Mouse (Mus musculus): ENCODE results near the gene Tff2. TPM values are rescaled to one million over a fixed set of nuclear protein-coding genes. Genes with fewer than 3 reads are reported as not detected.

Tff2 gene
- polyA plus RNA-seq (2015; fragmentation: Nextera tagmentation; extraction: Ambion mirVana) = 2.1 and 2.3 TPM in 2 replicates

GRCm38 (mm10) chr17:31144040-31145037 is at the start of gene Tff2:
Gene Tff2 (minus strand): TSS chr17:31144282.
- H3K27ac ChIP-seq (ENCODE audit: low read length) = no peak within 1 kb of the TSS
- no peak for ATAC-seq (ENCODE audit: low FRiP score, low TSS enrichment)
- 61% methylated on average over 15 of the region's 15 CpGs for WGBS

GRCm38 (mm10) chr17:31193360-31193759 is 49.3 kb upstream of the Tff2 start:
- H3K36me3 ChIP-seq (ENCODE audit: insufficient read depth, low read length) = no peaks in the 10 kb centered on the region
- ATAC-seq (ENCODE audit: low FRiP score, low TSS enrichment) = no peak
- peaks cover 9% of the 10 kb centered on the region for H3K4me1 ChIP-seq (ENCODE audit: insufficient read depth, low read length)
- no peak overlapping the region for H3K4me3 ChIP-seq (ENCODE audit: low read length)
- WGBS = 66% methylated on average over 9 of the region's 9 CpGs
- H3K27ac ChIP-seq (ENCODE audit: low read length) = no peak overlapping the region
- no peak overlapping the region for H3K9ac ChIP-seq (replicated peaks; ENCODE audit: low read length)
- no peak overlapping the region for H3K4me2 ChIP-seq (replicated peaks; ENCODE audit: low read depth, low read length)
- H3K27me3 ChIP-seq (ENCODE audit: insufficient read depth, low read length) = no peaks in the 10 kb centered on the region
- no peaks in the 10 kb centered on the region for H3K9me3 ChIP-seq (ENCODE audit: low read length)

More at GRCm38 (mm10) chr17:31144040-31145037, at the start of gene Tff2:
- Histone ChIP-seq H3K4me2 (replicated peaks; ENCODE audit: low read depth, low read length) (no peak within 1 kb of the TSS), H3K4me1 (ENCODE audit: insufficient read depth, low read length) (no peaks in the 10 kb centered on the region), H3K9ac (replicated peaks; ENCODE audit: low read length) (no peak within 1 kb of the TSS), H3K9me3 (ENCODE audit: low read length) (no peaks in the 10 kb centered on the region), H3K27me3 (ENCODE audit: insufficient read depth, low read length) (no peaks in the 10 kb centered on the region), H3K4me3 (ENCODE audit: low read length) (no peak within 1 kb of the TSS), H3K36me3 (ENCODE audit: insufficient read depth, low read length) (no peaks in the 10 kb centered on the region)

GRCm38 (mm10) chr17:31192663-31193062 is 48.6 kb upstream of the Tff2 start:
- WGBS = 33% methylated on average over 2 of the region's 2 CpGs
- H3K4me3 ChIP-seq (ENCODE audit: low read length) = no peak overlapping the region
- no peaks in the 10 kb centered on the region for H3K9me3 ChIP-seq (ENCODE audit: low read length)
- no peak overlapping the region for H3K9ac ChIP-seq (replicated peaks; ENCODE audit: low read length)
- ATAC-seq (ENCODE audit: low FRiP score, low TSS enrichment) = no peak
- no peaks in the 10 kb centered on the region for H3K27me3 ChIP-seq (ENCODE audit: insufficient read depth, low read length)
- H3K4me2 ChIP-seq (replicated peaks; ENCODE audit: low read depth, low read length) = no peak overlapping the region
- no peak overlapping the region for H3K27ac ChIP-seq (ENCODE audit: low read length)
- peaks cover 9% of the 10 kb centered on the region for H3K4me1 ChIP-seq (ENCODE audit: insufficient read depth, low read length)
- H3K36me3 ChIP-seq (ENCODE audit: insufficient read depth, low read length) = no peaks in the 10 kb centered on the region

GRCm38 (mm10) chr17:31191825-31192224 is 47.7 kb upstream of the Tff2 start:
- Histone ChIP-seq H3K4me1 (ENCODE audit: insufficient read depth, low read length) (peaks cover 9% of the 10 kb centered on the region), H3K27me3 (ENCODE audit: insufficient read depth, low read length) (no peaks in the 10 kb centered on the region), H3K9ac (replicated peaks; ENCODE audit: low read length) (no peak overlapping the region), H3K9me3 (ENCODE audit: low read length) (no peaks in the 10 kb centered on the region), H3K4me2 (replicated peaks; ENCODE audit: low read depth, low read length) (no peak overlapping the region), H3K36me3 (ENCODE audit: insufficient read depth, low read length) (no peaks in the 10 kb centered on the region), H3K27ac (ENCODE audit: low read length) (no peak overlapping the region), H3K4me3 (ENCODE audit: low read length) (no peak overlapping the region)
- 46% methylated on average over 8 of the region's 8 CpGs for WGBS
- peak; percentile 52; the same call in 1 of the 2 replicates for ATAC-seq (ENCODE audit: low FRiP score, low TSS enrichment)

GRCm38 (mm10) chr17:31187370-31187769 is 43.3 kb upstream of the Tff2 start:
- 23% methylated on average over 4 of the region's 4 CpGs for WGBS

GRCm38 (mm10) chr17:31184269-31184990 is 40.3 kb upstream of the Tff2 start:
- H3K27me3 ChIP-seq (ENCODE audit: insufficient read depth, low read length) = no peaks in the 10 kb centered on the region
- WGBS = 79% methylated on average over 12 of the region's 12 CpGs
- ATAC-seq (ENCODE audit: low FRiP score, low TSS enrichment) = no peak
- no peaks in the 10 kb centered on the region for H3K36me3 ChIP-seq (ENCODE audit: insufficient read depth, low read length)
- no peak overlapping the region for H3K4me2 ChIP-seq (replicated peaks; ENCODE audit: low read depth, low read length)
- no peak overlapping the region for H3K4me3 ChIP-seq (ENCODE audit: low read length)
- no peaks in the 10 kb centered on the region for H3K4me1 ChIP-seq (ENCODE audit: insufficient read depth, low read length)
- no peak overlapping the region for H3K9ac ChIP-seq (replicated peaks; ENCODE audit: low read length)
- no peak overlapping the region for H3K27ac ChIP-seq (ENCODE audit: low read length)
- no peaks in the 10 kb centered on the region for H3K9me3 ChIP-seq (ENCODE audit: low read length)

More at GRCm38 (mm10) chr17:31187370-31187769, 43.3 kb upstream of the Tff2 start:
- H3K27ac ChIP-seq (ENCODE audit: low read length) = no peak overlapping the region
- H3K27me3 ChIP-seq (ENCODE audit: insufficient read depth, low read length) = no peaks in the 10 kb centered on the region
- H3K9me3 ChIP-seq (ENCODE audit: low read length) = no peaks in the 10 kb centered on the region
- ATAC-seq (ENCODE audit: low FRiP score, low TSS enrichment) = no peak
- H3K36me3 ChIP-seq (ENCODE audit: insufficient read depth, low read length) = no peaks in the 10 kb centered on the region
- H3K4me1 ChIP-seq (ENCODE audit: insufficient read depth, low read length) = peaks cover 2% of the 10 kb centered on the region
- H3K4me3 ChIP-seq (ENCODE audit: low read length) = no peak overlapping the region
- no peak overlapping the region for H3K4me2 ChIP-seq (replicated peaks; ENCODE audit: low read depth, low read length)
- no peak overlapping the region for H3K9ac ChIP-seq (replicated peaks; ENCODE audit: low read length)

DNA sequence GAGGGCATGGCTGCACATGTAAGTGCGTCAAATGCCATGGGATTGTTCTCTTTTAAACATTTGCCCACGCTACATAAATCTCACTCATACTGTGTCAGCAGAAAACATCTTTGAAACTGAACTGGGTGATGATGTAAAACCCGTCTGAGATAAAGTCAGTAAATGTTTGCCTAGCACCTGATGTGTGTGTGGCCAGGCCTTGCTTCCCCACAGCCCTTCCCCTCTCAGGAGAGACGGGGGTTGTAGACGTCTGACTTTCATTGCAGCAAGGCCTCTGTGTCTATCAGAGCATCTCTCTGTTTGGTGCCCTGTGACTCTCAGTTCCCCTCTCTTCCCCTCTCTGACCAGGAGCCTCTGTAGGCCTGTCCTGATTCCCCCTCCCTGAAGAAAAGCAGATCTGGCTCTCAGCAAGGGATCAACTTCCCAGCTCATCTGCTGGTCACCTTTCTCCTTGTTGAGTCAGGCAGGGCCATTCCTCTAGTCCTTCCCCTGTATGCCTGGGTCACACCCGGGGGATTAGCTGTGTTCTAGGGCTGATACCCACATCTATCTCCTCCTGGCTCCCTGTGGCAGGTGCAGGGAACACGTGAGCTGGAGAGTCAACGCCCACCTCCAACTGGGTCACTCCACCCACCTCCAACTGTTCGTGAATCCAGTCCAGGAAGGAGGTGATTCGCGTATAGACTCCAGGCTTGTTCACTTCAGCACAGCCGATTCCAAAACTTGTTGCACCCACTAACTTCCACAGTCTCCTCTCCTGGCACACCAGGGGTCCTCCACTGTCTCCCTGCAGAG is 39.3 kb upstream of the Tff2 start:
- ATAC-seq (ENCODE audit: low FRiP score, low TSS enrichment) = no peak
- no peak overlapping the region for H3K4me2 ChIP-seq (replicated peaks; ENCODE audit: low read depth, low read length)

GRCm38 (mm10) chr17:31181490-31181889 is 37.4 kb upstream of the Tff2 start:
- no peak overlapping the region for H3K9ac ChIP-seq (replicated peaks; ENCODE audit: low read length)
- 88% methylated on average over 4 of the region's 4 CpGs for WGBS
- H3K9me3 ChIP-seq (ENCODE audit: low read length) = no peaks in the 10 kb centered on the region
- H3K36me3 ChIP-seq (ENCODE audit: insufficient read depth, low read length) = no peaks in the 10 kb centered on the region
- no peak for ATAC-seq (ENCODE audit: low FRiP score, low TSS enrichment)
- no peaks in the 10 kb centered on the region for H3K27me3 ChIP-seq (ENCODE audit: insufficient read depth, low read length)
- no peaks in the 10 kb centered on the region for H3K4me1 ChIP-seq (ENCODE audit: insufficient read depth, low read length)
- H3K27ac ChIP-seq (ENCODE audit: low read length) = no peak overlapping the region
- no peak overlapping the region for H3K4me3 ChIP-seq (ENCODE audit: low read length)
- H3K4me2 ChIP-seq (replicated peaks; ENCODE audit: low read depth, low read length) = no peak overlapping the region

More for the DNA sequence above, 39.3 kb upstream of the Tff2 start:
- no peaks in the 10 kb centered on the region for H3K36me3 ChIP-seq (ENCODE audit: insufficient read depth, low read length)
- 58% methylated on average over 12 of the region's 12 CpGs for WGBS
- H3K9me3 ChIP-seq (ENCODE audit: low read length) = no peaks in the 10 kb centered on the region
- H3K4me3 ChIP-seq (ENCODE audit: low read length) = no peak overlapping the region
- no peak overlapping the region for H3K9ac ChIP-seq (replicated peaks; ENCODE audit: low read length)
- no peak overlapping the region for H3K27ac ChIP-seq (ENCODE audit: low read length)
- H3K4me1 ChIP-seq (ENCODE audit: insufficient read depth, low read length) = no peaks in the 10 kb centered on the region
- H3K27me3 ChIP-seq (ENCODE audit: insufficient read depth, low read length) = no peaks in the 10 kb centered on the region

DNA sequence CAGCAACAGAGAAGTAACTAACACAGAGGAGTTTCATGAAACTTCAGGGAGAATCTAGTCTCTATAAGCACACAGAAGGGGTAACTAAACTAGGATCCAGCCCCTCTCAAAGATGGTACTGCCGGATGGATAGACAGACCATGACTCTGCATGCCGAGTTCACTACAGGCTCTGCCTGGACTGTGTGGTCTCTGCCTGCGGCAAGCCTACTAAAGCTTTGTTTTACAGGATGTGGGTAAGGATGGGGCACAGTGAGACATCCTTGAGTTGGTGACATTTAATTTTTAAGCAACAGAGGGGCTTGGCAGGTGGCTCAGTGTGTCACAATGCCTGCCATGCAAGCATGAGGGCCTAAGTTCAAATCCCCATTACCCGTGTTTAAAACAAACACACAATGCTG is 32.2 kb upstream of the Tff2 start:
- WGBS = 86% methylated on average over 4 of the region's 4 CpGs
- Histone ChIP-seq H3K4me3 (ENCODE audit: low read length) (no peak overlapping the region), H3K9me3 (ENCODE audit: low read length) (no peaks in the 10 kb centered on the region), H3K4me1 (ENCODE audit: insufficient read depth, low read length) (no peaks in the 10 kb centered on the region), H3K36me3 (ENCODE audit: insufficient read depth, low read length) (no peaks in the 10 kb centered on the region), H3K27me3 (ENCODE audit: insufficient read depth, low read length) (no peaks in the 10 kb centered on the region), H3K9ac (replicated peaks; ENCODE audit: low read length) (no peak overlapping the region), H3K27ac (ENCODE audit: low read length) (no peak overlapping the region), H3K4me2 (replicated peaks; ENCODE audit: low read depth, low read length) (no peak overlapping the region)
- no peak for ATAC-seq (ENCODE audit: low FRiP score, low TSS enrichment)

All from kidney, embryonic 16.5 days (tissue).